Mouse (Mus musculus) thymus, postnatal 4 days (tissue): ENCODE data around the gene Upp2.

Source experiments
- DNase-seq: peaks from one replicate; pipeline ENCODE4 v3.0.0; 2021

Gene Upp2

DNA sequence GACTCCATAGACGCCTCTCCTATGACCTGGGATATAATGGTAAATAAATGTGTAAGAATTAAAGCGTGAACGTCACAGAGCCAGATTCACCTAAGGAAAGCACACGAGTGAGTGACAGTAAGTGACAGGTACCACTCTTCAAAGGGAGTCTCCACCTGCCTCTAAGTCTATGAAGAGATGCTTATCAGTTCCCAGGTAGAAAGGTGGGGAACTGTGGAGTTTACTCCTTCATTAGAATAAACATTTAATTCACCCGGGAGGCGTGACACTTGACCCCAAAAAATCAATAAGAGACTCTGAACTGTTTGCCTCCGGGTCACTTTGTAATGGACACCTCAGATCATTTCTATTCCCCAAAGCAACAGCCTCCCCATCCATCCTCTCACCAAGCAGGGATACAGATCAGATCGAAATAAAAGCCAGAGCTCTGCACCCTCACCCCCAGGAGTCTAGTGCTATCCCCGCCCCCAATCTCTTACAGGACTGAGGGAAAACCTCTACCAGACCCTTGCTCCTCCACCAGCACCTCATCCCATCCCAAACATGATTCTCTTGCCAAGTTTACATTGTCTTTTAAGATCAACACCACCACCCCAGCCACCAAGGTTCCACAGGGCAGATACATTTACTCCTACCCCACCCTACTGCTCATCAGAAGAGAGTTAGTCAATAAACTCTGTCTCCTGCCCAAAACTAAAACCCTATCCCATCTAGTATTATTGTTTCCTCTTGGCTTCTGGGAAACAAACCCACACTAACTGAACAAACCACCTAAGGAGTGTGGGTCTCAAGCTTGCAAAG lies 9.9 kb upstream of the Upp2 start:
- DNase-seq: no peak

- no peak for DNase-seq
Measured at GRCm38 (mm10) chr2:58562137-58562536, 5.0 kb upstream of the Upp2 start.

DNA sequence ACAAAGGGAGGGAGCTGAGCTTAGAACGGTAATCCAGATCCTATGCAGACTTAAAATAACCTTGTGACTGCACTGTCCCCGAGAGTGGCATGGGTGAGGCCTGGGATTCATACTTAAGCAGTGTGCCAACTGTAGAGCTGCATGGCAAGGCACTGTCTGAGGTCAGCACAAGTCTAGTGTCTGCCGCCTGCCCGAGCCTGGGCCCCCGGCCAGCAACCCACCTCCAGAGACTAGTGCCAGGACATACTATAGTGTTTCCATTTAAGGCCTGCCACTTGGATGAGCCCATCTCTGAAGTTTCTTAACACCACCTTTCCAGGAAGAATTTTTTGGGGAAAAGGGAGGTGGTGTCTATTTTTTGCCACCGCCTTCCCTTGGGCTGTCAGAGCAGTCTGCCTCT lies 1.8 kb upstream of the Upp2 start:
- DNase-seq: no peak

GRCm38 (mm10) chr2:58566049-58566409 lies 1.1 kb upstream of the Upp2 start:
- DNase-seq: no peak

DNA sequence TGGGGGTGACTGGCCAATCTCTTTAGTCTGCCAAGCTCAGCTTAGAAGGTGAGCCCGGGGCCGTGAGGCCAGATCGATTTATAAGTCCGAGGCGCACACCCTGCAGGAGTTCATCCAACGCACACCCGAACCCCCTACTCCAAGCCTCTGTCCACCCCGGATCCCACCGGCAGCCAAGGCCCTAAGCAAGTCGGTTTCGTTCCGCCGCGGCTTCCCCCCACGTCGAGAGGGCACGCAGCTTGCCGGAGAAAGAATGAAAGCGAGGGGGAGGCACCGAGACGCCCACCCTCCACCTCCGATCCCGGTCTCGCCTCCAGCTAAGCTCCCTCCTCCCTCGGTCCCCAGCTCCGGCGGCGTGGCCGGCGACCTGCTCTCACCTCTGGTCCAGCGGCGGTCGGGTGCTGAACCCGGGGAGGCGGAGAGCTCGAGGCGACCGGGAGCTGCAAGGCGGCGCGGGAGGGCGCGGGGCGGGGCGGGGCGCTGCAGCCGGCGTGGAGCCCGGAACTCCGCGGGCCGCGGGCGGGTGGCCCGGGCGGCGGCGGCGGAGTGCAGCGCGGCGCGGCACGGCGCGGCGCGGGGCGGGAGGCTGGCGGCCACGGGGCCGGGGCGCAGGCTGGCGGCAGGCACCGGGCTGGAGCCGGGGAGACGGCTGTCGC lies 560 bp upstream of the Upp2 start:
- peak; percentile 74 for DNase-seq

DNA sequence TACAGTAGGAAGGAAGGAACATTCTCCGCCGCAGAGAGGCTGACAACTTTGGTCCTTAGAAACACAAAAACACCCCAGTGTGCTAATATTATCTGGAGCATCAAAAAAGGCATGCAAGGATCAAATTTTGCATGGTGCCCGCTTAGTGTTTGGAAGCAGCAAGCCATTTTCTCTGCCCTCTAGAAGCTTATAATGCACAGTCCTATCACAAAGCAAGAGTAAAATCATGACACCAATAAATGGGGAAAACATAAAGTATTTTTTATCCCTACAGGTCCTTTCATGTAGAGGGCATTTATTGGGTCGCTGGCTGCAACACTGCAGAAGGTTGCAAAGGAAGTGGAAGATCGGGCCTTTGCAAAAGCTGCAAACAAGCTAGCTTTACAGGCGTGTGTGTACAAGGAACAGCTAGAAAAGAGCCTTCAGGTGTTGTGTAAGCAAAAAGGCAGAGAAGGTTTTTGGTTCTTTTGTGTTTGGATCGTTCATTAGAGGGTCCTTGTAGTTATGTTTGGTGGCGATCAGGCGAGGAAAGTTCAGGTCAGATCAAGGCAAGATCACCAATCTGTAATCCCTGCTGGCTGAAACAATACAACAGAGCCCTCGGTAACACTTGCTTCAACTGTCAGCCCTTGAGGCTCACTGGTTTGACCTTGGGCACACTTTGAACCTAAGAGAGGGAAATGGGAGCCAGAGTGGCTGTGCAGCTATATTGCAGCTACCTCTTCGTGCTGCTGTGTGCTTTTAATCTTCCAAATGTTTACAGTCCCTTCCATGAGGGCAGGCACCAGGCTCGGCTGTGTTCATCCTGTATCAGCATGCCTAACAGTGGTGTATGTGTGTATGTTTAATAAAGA lies 995 bp downstream of the Upp2 start:
- no peak for DNase-seq

GRCm38 (mm10) chr2:58568841-58569645 lies 1.9 kb downstream of the Upp2 start:
- DNase-seq: no peak

- no peak for DNase-seq
Measured at GRCm38 (mm10) chr2:58574167-58574566, 7.1 kb downstream of the Upp2 start.

GRCm38 (mm10) chr2:58586311-58586710 lies 19.2 kb downstream of the Upp2 start:
- no peak for DNase-seq

- DNase-seq: no peak
Measured at GRCm38 (mm10) chr2:58589637-58590036, 22.5 kb downstream of the Upp2 start.

DNA sequence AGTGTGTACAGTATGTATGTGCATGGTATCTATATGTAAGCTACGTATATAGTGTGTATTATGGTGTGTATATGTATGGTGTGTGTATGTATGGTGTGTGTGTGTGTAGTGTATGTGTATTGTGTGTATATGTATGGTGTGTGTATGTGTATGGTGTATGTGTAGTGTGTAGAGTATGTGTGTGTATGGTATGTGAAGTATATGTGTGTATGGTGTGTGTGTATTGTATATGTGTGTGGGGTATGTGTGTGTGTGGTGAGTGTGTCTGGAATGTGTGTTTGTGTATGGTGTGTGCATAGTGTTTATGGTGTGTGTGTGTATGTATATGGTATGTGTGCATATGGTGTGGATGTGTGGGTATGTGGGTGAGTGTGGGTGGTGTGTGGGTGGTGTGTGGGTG lies 23.0 kb downstream of the Upp2 start:
- DNase-seq: no peak

- no peak for DNase-seq
Measured at GRCm38 (mm10) chr2:58595350-58595749, 28.3 kb downstream of the Upp2 start.

DNA sequence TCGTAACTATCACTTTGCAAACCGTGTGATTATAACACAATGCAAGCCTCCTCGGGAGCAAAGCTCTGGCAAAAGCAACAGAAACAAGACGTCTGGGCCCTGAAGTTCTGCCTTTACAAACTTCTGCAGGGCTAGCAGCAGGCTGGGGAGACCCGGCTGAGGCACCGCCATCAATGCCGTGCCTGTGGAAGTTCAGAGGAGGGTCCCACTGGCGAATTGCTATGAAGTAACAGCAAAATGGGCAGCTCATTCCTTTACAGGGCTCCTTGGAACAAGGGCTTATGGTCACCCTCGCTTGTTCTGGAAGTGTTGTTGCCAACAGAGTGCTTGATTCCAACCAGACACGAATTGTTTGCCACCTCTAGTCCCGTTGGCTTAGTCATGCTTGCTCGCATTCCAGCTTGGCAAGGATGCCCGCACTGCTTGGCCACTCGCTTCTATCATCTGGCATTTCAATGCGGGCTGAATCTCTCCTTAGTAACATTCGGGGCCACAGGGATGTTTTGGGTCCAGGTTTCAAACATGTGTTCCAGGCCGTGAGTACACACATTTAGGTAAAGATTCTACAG lies 29.8 kb downstream of the Upp2 start:
- DNase-seq: no peak

DNA sequence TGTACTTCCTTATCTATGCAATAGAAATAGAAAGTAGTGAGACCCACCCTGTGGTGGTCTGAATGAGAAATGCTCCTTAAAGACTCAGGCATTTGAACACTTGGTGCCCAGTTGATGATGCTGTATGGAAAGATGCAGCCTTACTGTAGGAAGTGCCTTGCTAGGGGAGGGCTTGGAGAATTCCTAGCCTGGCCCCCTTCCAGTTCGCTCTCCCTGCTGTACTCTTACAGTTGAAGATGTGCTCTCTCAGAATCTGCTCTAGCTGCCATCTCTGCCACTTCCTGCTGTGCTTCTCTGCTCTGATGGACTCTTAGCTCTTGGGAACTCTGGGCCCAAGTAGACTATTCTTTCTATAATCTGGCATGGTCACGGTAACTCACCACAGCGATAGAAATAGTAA lies 30.5 kb downstream of the Upp2 start:
- no peak for DNase-seq

DNA sequence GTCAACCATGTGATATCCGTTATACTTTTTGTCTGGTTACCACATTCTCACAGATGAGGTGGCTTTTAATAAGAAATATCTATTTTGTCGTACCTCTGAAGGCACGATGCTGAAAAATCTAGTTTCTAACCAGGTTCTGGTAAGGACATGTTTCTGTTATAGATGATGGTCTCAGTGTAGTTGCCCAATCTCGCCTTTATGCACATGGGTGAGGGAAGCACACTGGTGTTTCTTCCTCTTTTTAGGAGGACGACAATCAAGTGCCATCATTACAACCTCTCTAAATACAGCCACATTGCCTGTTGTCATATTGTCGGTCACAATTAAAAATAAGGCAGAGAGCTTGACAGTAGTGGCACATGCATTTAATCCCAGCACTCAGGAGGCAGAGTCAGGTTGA lies 32.5 kb downstream of the Upp2 start:
- DNase-seq: no peak

DNA sequence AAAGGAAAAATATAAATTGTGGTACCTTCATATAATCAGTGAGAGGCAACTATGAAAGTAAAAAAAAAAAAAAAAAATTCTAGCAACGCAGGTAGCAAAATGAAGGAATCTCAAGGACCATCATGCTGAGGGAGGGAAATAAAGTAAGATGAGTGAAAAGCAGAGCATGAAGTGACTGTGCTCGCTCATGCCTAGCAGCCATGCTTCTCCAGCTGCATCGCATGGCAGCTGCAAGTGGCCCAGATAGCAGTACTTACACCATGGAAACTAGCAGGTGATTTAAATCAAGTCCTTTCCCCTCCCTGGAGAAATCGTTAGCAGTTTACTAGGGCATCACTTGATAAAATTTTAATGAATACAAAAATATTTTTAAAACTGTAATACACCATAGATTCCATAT lies 34.3 kb downstream of the Upp2 start:
- DNase-seq: no peak

GRCm38 (mm10) chr2:58603379-58603778 lies 36.3 kb downstream of the Upp2 start:
- DNase-seq: no peak

DNA sequence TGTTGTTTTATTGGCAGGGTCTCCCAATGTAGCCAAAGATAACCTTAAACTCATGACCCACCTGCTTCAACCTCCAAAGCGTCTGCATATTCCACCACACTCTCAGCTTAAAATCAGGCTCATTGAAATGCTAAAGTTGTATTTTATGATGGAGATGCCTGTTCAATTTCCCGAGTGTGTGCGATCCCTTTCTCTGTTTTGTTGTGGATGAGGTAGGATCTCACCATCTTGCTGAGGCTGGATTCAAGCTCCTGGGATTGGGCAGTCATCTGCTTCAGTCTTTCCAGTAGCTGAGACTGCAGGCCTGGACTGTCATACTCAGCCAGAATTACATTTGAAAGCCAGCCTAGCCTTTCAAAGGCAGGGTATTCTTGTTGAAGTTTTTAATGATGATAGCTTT lies 37.7 kb downstream of the Upp2 start:
- DNase-seq: no peak

GRCm38 (mm10) chr2:58613720-58614119 lies 46.6 kb downstream of the Upp2 start:
- DNase-seq: no peak

DNA sequence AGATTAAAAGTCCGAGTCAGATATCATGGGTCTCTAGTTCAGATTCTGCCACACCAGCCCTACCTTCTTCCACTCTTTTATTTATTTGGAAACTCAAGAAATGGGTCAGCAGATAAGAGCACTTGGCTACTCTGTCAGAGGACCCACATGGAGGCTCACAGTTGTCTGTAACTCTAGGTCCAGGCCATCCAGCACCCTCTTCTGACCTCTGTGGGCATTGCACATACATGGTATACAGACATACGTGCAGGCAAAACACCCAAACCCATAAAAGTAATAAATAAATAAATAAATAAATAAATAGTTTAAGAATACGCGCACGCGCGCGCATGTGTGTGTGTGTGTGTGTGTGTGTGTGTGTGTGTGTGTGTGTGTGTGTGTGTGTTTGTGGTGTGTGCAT lies 47.8 kb downstream of the Upp2 start:
- DNase-seq: no peak

- no peak for DNase-seq
Measured at GRCm38 (mm10) chr2:58615766-58616165, 48.7 kb downstream of the Upp2 start.

GRCm38 (mm10) chr2:58625186-58625585 lies 58.1 kb downstream of the Upp2 start:
- no peak for DNase-seq

DNA sequence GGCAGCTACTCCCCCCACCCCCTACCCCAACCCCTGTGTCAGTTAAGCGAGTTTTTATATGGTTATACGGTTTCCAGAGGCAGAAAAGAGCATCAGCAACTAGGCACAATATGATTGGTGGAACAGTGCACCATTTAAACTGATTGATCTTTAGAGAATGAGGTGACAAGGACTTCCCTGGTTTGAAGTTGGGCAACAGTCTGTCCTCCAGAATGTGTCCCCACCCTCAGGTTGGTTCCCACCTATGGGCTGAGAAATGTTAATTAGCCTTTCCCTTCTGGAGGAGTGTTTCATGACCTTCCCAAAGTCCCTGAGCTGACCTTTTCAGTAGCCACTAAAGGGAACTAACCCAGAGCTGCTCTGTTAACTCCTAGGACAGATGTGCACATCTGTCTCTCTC lies 58.6 kb downstream of the Upp2 start:
- no peak for DNase-seq
